ENCODE assay signal across 15 mouse cellular contexts in the genomic region with DNA sequence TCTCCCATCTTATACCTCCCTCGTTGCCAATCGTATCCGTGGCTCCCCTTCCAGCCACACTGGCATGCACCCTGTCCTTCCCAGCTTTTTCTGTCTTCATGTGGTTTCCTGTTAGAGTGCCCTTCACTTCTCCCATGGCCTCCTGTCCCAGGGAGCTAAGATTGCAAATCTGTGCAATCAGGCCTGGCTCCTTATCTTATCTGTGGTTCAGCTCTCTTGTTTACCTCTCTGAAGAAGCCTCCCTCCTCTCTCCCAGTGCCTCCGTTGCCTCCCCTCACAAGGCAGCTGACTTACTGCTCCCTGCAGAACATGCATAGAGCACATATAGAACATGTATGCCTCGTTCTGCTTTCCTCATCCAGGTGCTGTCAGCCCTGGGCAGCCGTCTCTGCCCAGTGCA. TPM values are rescaled to one million over a fixed set of nuclear protein-coding genes. Genes with fewer than 3 reads are reported as not detected.
DNase-seq lines count a peak whose midpoint lies in the region; ATAC-seq and TF ChIP-seq lines count a peak whose summit lies in the region.
"Had no signal": no experiment of that assay in that cellular context is flagged by ENCODE, and none has a peak within 500 bp of the region (broad histone marks: within the 10 kb centered on the region; RNA-seq: fewer than 3 reads in every experiment).

No protein-coding gene starts in this region.

- no peak for TF ChIP-seq EP300 in heart, postnatal 0 days (IDR thresholded peaks at IDR 0.05; ENCODE audit: low read depth)
- no peak for TF ChIP-seq EP300 in lung, postnatal 0 days (IDR thresholded peaks at IDR 0.05)

- H3K27me3 ChIP-seq in heart, postnatal 0 days (ENCODE audit: control insufficient read depth, insufficient read depth, low read length): no peaks in the 10 kb centered on the region
- no peaks in the 10 kb centered on the region for H3K27me3 ChIP-seq in lung, postnatal 0 days (replicated peaks; ENCODE audit: insufficient read depth, low read length)
- H3K27me3 ChIP-seq: CH12.LX; kidney, embryonic 15.5 days; liver, embryonic 15.5 days had no signal

- no peaks in the 10 kb centered on the region for H3K9me3 ChIP-seq in heart, postnatal 0 days (replicated peaks; ENCODE audit: control insufficient read depth, low read length)
- no peaks in the 10 kb centered on the region for H3K9me3 ChIP-seq in lung, postnatal 0 days (ENCODE audit: low read length)
- H3K9me3 ChIP-seq: kidney, embryonic 15.5 days; liver, embryonic 15.5 days had no signal

- TF ChIP-seq POLR2A in olfactory bulb, adult 2 months (IDR thresholded peaks at IDR 0.05; ENCODE audit: insufficient read depth, low read depth, low read length): no peak

- H3K36me3 ChIP-seq in heart, postnatal 0 days (replicated peaks; ENCODE audit: control insufficient read depth, insufficient read depth, low read length): peaks cover 22% of the 10 kb centered on the region
- H3K36me3 ChIP-seq in lung, postnatal 0 days (ENCODE audit: insufficient read depth, low read length): no peaks in the 10 kb centered on the region

- H3K4me1 ChIP-seq in heart, postnatal 0 days (ENCODE audit: control insufficient read depth, insufficient read depth): peaks cover 28% of the 10 kb centered on the region
- peaks cover 17% of the 10 kb centered on the region; the same call in 1 of the 2 replicates for H3K4me1 ChIP-seq in lung, postnatal 0 days (ENCODE audit: insufficient read depth, low read depth, low read length)
- peaks cover 49% of the 10 kb centered on the region for H3K4me1 ChIP-seq in olfactory bulb, adult 2 months (ENCODE audit: control insufficient read depth, insufficient read depth, low read length)

- ATAC-seq in heart, postnatal 0 days (ENCODE audit: insufficient read depth, low read depth): no peak
- ATAC-seq in lung, postnatal 0 days: 0 out of 2 replicates have a peak, but pooled peaks have one; percentile 3
- no peak for ATAC-seq in granulocyte monocyte progenitor cell, adult 5-6 weeks (replicated peaks; ENCODE audit: poor library complexity, severe bottlenecking)

- no peak for TF ChIP-seq CTCF in gastrocnemius, adult 2 months (IDR thresholded peaks at IDR 0.05)
- no peak for TF ChIP-seq CTCF in heart, postnatal 0 days (IDR thresholded peaks at IDR 0.05; ENCODE audit: low read depth)
- no peak for TF ChIP-seq CTCF in lung, postnatal 0 days (IDR thresholded peaks at IDR 0.05)
- TF ChIP-seq CTCF in olfactory bulb, adult 2 months (IDR thresholded peaks at IDR 0.05; ENCODE audit: insufficient read depth, low read depth, low read length): no peak

- 27% methylated on average over 6 of the region's 6 CpGs for whole genome bisulfite sequencing in heart, postnatal 0 days
- WGBS in lung, postnatal 0 days: 23% methylated on average over 6 of the region's 6 CpGs
- 42% methylated on average over 6 of the region's 6 CpGs for WGBS in olfactory bulb, adult 2 months

- H3K4me2 ChIP-seq in heart, postnatal 0 days (ENCODE audit: low read depth, low read length): no peak overlapping the region
- H3K4me2 ChIP-seq in lung, postnatal 0 days (replicated peaks; ENCODE audit: low read depth, low read length): no peak overlapping the region
- H3K4me2 ChIP-seq: kidney, embryonic 15.5 days; liver, embryonic 15.5 days had no signal

- H3K9ac ChIP-seq in heart, postnatal 0 days (replicated peaks; ENCODE audit: low read depth, low read length): 0 out of 2 replicates have a peak overlapping the region, but pooled peaks have one; percentile 26
- H3K9ac ChIP-seq in lung, postnatal 0 days (replicated peaks; ENCODE audit: low read depth): no peak overlapping the region
- H3K9ac ChIP-seq: kidney, embryonic 15.5 days; liver, embryonic 15.5 days had no signal

- no peak for DNase-seq in gastrocnemius, adult 2 months
- DNase-seq in gastrocnemius, adult 18-20 months (ENCODE audit: low spot score): no peak
- no peak for DNase-seq in heart, postnatal 0 days (ENCODE audit: low spot score)
- no peak for DNase-seq in heart, adult 8-10 months (ENCODE audit: low spot score)
- DNase-seq in lung, postnatal 0 days (ENCODE audit: low spot score): no peak
- no peak for DNase-seq in lung, postnatal 10 days
- DNase-seq: cerebellum, adult 9-10 months; midbrain, embryonic 14.5 days; thymus, adult 18-20 months had no signal

- intact Hi-C loops in gastrocnemius, adult 2 months (cut with DNase I): no loop called here

- H3K27ac ChIP-seq in gastrocnemius, adult 2 months: peak overlapping the region; percentile 35; the same call in 1 of the 2 replicates
- H3K27ac ChIP-seq in heart, postnatal 0 days (ENCODE audit: low read depth): no peak overlapping the region
- H3K27ac ChIP-seq in lung, postnatal 0 days (ENCODE audit: low read length): no peak overlapping the region
- peak overlapping the region; percentile 8; the same call in 1 of the 2 replicates for H3K27ac ChIP-seq in olfactory bulb, adult 2 months (ENCODE audit: insufficient read depth, low read depth, low read length)
- H3K27ac ChIP-seq: kidney, embryonic 15.5 days; liver, embryonic 15.5 days had no signal

- no peak overlapping the region for H3K4me3 ChIP-seq in gastrocnemius, adult 2 months
- no peak overlapping the region for H3K4me3 ChIP-seq in heart, postnatal 0 days (ENCODE audit: low read depth, low read length)
- H3K4me3 ChIP-seq in lung, postnatal 0 days (ENCODE audit: low read depth, low read length): no peak overlapping the region
- no peak overlapping the region for H3K4me3 ChIP-seq in olfactory bulb, adult 2 months (ENCODE audit: insufficient read depth, low read depth, low read length)
- H3K4me3 ChIP-seq: kidney, embryonic 15.5 days; liver, embryonic 15.5 days; myocyte had no signal

RNA-seq across cellular contexts. Expression of gene Fam83d, which starts 9.6 kb away (rescaled TPM):
- total RNA-seq in gastrocnemius, adult 2 months (2021): 1 to 10 TPM in 1 of 2 experiments, under 1 TPM in 1; 0.95 to 1.4 TPM
- 1 to 10 TPM; 2.0 to 4.1 TPM for total RNA-seq in gastrocnemius, adult 18-20 months (2021)
- 37.7 and 75.5 TPM in 2 replicates for total RNA-seq in heart, postnatal 0 days (2014; rRNA removed; ENCODE audit: low replicate concordance)
- 18.6 and 19.3 TPM in 2 replicates for polyA plus RNA-seq in heart, postnatal 0 days (2015; fragmentation: Nextera tagmentation; extraction: Ambion mirVana)
- 1 to 10 TPM in 1 of 4 experiments, under 1 TPM in 3; 0.22 to 1.6 (median 0.54) TPM for total RNA-seq in heart, adult 8-10 months (2022)
- polyA plus RNA-seq in lung, postnatal 0 days (2015; fragmentation: Nextera tagmentation; extraction: Ambion mirVana): 4.5 and 5.5 TPM in 2 replicates
- not detected in 2 replicates for polyA plus RNA-seq in olfactory bulb, adult 2 months (2012; ENCODE audit: insufficient read depth, insufficient read length, low replicate concordance, missing spikeins)
- 2.2 and 2.4 TPM in 2 replicates for total RNA-seq in granulocyte monocyte progenitor cell, adult 5-6 weeks (2014; fragmentation: Nextera tagmentation)
- 7.4 and 10.0 TPM in 2 replicates for total RNA-seq in granulocyte monocyte progenitor cell, adult 5-6 weeks (2017)

RNA-seq across cellular contexts. Expression of gene Dhx35, which starts 17.1 kb away (rescaled TPM):
- 10 to 100 TPM; 10.4 to 11.4 TPM for total RNA-seq in gastrocnemius, adult 2 months (2021)
- 10 to 100 TPM in 1 of 2 experiments, 1 to 10 TPM in 1; 9.5 to 10.9 TPM for total RNA-seq in gastrocnemius, adult 18-20 months (2021)
- 30.7 and 36.9 TPM in 2 replicates for total RNA-seq in heart, postnatal 0 days (2014; rRNA removed; ENCODE audit: low replicate concordance)
- 11.6 and 13.4 TPM in 2 replicates for polyA plus RNA-seq in heart, postnatal 0 days (2015; fragmentation: Nextera tagmentation; extraction: Ambion mirVana)
- 10 to 100 TPM; 12.3 to 17.6 (median 15.8) TPM for total RNA-seq in heart, adult 8-10 months (2022)
- polyA plus RNA-seq in lung, postnatal 0 days (2015; fragmentation: Nextera tagmentation; extraction: Ambion mirVana): 5.6 and 6.4 TPM in 2 replicates
- polyA plus RNA-seq in olfactory bulb, adult 2 months (2012; ENCODE audit: insufficient read depth, insufficient read length, low replicate concordance, missing spikeins): not detected in 2 replicates
- total RNA-seq in granulocyte monocyte progenitor cell, adult 5-6 weeks (2014; fragmentation: Nextera tagmentation): 17.0 and 20.9 TPM in 2 replicates
- 14.3 and 22.0 TPM in 2 replicates for total RNA-seq in granulocyte monocyte progenitor cell, adult 5-6 weeks (2017)

Comparison
In these comparisons a context has a peak if more than half of its experiments do, and no peak if none do; other contexts are left out.
1. H3K27ac ChIP-seq: peak in gastrocnemius, adult 2 months (single experiment) and olfactory bulb, adult 2 months (single experiment); none in heart, postnatal 0 days (single experiment) and lung, postnatal 0 days (single experiment).